Mouse (Mus musculus): Measurements from ENCODE around the gene Ubash3b. TPM values are rescaled to one million over a fixed set of nuclear protein-coding genes. Genes with fewer than 3 reads are reported as not detected.
A peak's percentile ranks its signal among the peaks of the same experiment; 100 is the strongest.

Gene Ubash3b
- total RNA-seq, 2 experiments from 2014 or later = 26.7 to 27.0 TPM

- Histone ChIP-seq H3K4me3 (no peak overlapping the region), H3K27ac (no peak overlapping the region)
- no peak for TF ChIP-seq CTCF (conservative IDR thresholded peaks at IDR 0.05)
- no peak for DNase-seq (ENCODE audit: low spot score in 2 of 2)
These were observed 23.8 kb upstream of the Ubash3b start for GRCm38 (mm10) chr9:41185331-41185730.

DNA sequence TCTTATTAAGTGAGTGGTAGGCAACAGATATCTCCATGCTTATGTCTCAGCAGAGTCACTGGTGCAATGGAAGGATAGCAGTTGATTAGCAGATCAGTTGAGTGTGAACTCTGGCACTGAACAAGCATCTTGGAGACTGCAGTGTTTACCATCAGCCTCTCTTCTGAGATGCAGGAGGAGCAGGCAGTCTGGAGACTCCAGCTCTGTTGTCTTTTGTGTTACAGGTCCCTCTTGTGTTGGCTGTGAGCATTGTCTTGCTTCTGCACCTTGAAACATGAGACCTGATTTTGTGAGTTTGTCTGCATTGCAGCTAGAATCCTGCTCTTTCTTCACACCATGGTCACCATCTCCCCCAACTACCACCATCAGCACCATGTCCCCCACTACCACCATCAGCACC, 21.1 kb upstream of the Ubash3b start:
- Histone ChIP-seq H3K4me3 (no peak overlapping the region), H3K27ac (peak overlapping the region; percentile 68)
- peak; percentile 46 to 72 for DNase-seq (ENCODE audit: low spot score in 2 of 2)
- peak; percentile 87 for TF ChIP-seq CTCF (conservative IDR thresholded peaks at IDR 0.05)

DNA sequence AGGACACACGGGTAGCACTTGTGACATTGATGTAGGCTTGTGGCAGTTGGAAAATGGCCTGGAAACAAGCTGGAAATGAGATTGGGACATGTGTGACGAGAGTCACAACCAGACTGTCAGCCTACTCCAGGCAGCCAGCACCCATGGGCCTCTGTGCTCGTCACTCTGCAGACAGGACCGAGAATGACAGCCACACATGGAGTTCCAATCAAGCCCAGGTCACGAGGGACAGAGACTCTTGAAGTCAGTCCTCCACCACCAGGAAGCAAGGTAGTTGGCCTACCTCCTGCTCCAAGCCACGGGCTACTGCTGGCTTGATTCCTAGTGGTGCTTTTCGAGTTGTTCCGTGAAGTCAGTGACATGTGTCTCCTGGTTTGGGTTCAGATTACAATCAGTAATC, 20.3 kb upstream of the Ubash3b start:
- DNase-seq (ENCODE audit: low spot score in 2 of 2) = no peak
- no peak for TF ChIP-seq CTCF (conservative IDR thresholded peaks at IDR 0.05)
- Histone ChIP-seq H3K27ac (peak overlapping the region; percentile 68), H3K4me3 (no peak overlapping the region)

DNA sequence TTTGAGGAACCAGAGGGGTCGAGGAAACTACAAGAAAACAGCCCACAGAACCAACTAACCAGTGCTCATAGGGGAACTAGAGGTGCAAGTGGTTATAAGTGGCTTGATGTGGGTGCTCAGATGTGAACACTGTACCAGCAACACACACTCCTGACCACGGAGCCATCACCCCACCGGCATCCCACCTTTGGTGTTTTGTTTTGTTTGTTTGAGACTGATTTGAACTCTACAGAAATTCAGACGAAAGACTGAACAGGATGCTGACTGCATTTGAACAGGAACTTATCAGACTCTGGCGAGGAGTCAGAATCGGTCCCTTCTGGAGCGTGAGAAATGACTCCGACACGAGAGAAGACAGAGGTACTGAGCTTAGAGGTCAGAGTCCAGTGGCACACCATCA, 19.9 kb upstream of the Ubash3b start:
- H3K4me3 ChIP-seq = no peak overlapping the region
- DNase-seq (ENCODE audit: low spot score in 2 of 2) = no peak
- TF ChIP-seq CTCF (conservative IDR thresholded peaks at IDR 0.05) = no peak
- H3K27ac ChIP-seq = peak overlapping the region; percentile 68

DNA sequence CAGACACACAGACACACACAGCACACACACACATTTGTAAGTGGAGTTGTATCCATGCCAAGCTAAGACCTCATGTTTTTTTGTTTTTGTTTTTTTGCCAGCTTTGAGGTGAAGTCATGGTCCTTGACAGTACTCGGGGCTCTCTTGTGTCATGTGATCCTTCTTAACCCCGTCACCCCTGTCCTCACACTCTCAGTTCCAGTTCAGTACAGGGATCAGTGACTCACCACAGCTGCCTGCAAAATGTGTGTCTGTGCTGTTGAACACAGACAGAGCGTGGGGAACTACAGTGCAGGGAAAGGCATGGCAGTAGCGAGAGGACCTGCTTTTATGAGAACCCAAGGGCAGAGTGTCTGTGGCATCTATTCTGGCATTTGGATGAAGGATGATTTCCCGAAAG, 17.6 kb upstream of the Ubash3b start:
- DNase-seq (ENCODE audit: low spot score in 2 of 2) = no peak
- no peak for TF ChIP-seq CTCF (conservative IDR thresholded peaks at IDR 0.05)
- no peak overlapping the region for H3K27ac ChIP-seq

DNA sequence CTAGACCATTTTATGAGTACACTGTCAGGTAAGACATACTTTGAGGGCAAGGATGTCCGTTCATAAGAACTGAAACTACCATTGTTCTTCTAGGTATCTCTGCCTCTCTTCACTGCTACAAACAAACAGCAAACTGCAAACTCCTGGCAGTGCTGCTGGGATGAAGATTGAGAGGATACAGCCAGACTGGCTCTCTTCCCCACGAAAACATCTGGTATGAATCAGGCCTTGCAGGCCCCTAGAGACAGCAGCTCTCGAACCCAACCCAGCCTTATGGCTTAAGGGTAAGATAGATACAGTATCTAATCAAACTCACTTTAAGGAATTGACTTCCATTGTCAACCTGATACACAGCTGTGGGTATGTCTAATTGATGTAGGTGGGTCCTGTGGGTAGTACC, 11.7 kb upstream of the Ubash3b start:
- H3K27ac ChIP-seq = no peak overlapping the region
- TF ChIP-seq CTCF (conservative IDR thresholded peaks at IDR 0.05) = no peak
- DNase-seq (ENCODE audit: low spot score in 2 of 2) = no peak
- no peak overlapping the region for H3K4me3 ChIP-seq

More for the DNA sequence above, 17.6 kb upstream of the Ubash3b start:
- no peak overlapping the region for H3K4me3 ChIP-seq

DNA sequence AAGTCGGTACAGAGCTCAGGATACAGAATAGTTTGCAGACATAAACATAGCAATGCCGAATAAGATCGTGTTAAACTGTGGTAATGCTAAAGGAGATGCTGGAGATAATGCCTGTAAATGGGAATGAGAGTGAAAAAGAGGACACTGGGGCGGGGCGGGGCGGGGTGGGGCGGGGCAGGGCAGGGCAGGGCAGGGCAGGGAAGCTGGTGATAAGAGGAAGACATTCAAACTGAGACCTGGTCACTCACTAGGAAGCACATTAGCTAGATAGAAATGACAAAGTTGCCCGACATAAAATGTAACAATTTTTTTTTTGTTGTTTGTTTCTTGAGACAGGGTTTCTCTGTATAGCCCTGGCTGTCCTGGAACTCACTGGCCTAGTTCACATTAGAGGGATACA, 10.9 kb upstream of the Ubash3b start:
- no peak overlapping the region for H3K4me3 ChIP-seq
- no peak for DNase-seq (ENCODE audit: low spot score in 2 of 2)
- no peak for TF ChIP-seq CTCF (conservative IDR thresholded peaks at IDR 0.05)
- no peak overlapping the region for H3K27ac ChIP-seq

DNA sequence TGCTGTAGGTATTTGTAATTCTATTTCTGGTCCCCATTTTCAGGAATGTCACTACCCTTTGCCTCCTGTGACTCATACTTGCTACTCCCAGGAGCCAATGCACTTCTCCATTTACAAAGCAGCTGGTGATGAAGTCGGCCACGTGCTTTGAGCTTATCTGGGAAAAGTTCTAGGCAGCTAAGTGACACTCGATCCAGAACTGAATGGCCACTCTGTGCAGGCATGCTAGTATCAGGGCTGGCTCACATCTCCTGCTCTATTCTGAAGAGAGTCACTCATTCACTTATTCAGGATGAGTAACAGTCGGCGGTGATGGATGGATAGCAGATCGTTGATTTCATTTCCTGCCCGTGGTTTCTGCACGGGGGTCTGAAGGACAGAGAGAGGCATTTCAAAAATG, 8.5 kb upstream of the Ubash3b start:
- DNase-seq (ENCODE audit: low spot score in 2 of 2) = no peak
- no peak overlapping the region for H3K27ac ChIP-seq
- TF ChIP-seq CTCF (conservative IDR thresholded peaks at IDR 0.05) = no peak
- H3K4me3 ChIP-seq = no peak overlapping the region

- no peak for DNase-seq (ENCODE audit: low spot score in 2 of 2)
- TF ChIP-seq CTCF (conservative IDR thresholded peaks at IDR 0.05) = no peak
- H3K4me3 ChIP-seq = no peak overlapping the region
- H3K27ac ChIP-seq = no peak overlapping the region
These were observed 7.2 kb upstream of the Ubash3b start for GRCm38 (mm10) chr9:41168656-41169055.

DNA sequence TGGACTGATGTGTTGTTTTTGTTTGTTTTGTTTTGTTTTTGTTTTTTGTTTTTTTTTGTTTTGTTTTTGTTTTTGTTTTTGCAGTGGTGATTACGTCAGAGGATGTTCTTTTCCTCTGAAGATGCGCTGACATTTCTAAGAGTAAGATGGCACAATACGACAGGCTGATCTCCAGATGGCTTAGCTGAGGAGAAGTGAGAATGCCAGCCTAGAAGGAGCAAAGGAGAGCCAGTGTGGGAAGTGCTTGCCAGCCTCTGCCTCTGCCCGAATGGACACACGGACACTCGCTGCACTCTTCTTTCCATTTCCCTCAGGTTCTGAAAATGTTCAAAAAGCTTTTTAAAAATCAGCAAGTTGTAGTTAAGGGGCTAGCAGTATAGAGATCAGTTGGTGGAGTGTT, 6.7 kb upstream of the Ubash3b start:
- TF ChIP-seq CTCF (conservative IDR thresholded peaks at IDR 0.05) = no peak
- no peak for DNase-seq (ENCODE audit: low spot score in 2 of 2)
- Histone ChIP-seq H3K27ac (no peak overlapping the region), H3K4me3 (no peak overlapping the region)

DNA sequence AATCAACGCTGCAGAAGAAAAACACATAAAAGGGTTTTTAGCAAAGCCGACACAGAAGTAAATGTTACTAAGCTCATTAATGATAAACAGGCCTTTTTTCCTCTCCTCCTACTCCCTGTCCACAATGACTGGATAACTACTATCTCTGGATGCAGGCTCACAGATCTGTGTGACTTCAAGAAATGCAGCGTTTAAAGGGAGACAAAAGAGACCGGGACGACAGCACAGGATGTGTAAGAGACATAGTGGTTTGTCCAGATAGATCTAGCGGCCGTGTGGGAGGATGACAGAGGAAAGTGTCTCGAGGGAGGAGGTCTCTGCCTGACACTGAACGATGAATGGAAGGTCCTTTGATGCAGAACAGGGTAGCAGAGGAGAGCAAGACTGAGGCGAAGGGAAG, 5.4 kb upstream of the Ubash3b start:
- no peak overlapping the region for H3K4me3 ChIP-seq
- no peak for TF ChIP-seq CTCF (conservative IDR thresholded peaks at IDR 0.05)
- DNase-seq (ENCODE audit: low spot score in 2 of 2) = no peak
- no peak overlapping the region for H3K27ac ChIP-seq

GRCm38 (mm10) chr9:41162363-41162762, 866 bp upstream of the Ubash3b start:
- DNase-seq (ENCODE audit: low spot score in 2 of 2) = no peak
- H3K4me3 ChIP-seq = no peak overlapping the region
- 0 out of 2 replicates have a peak, but pooled peaks have one; percentile 12 for TF ChIP-seq CTCF (conservative IDR thresholded peaks at IDR 0.05)
- H3K27ac ChIP-seq = no peak overlapping the region

GRCm38 (mm10) chr9:41160536-41161176, 841 bp downstream of the Ubash3b start:
- no peak overlapping the region for H3K4me3 ChIP-seq
- TF ChIP-seq CTCF (conservative IDR thresholded peaks at IDR 0.05) = no peak
- DNase-seq (ENCODE audit: low spot score in 2 of 2) = no peak
- peak overlapping the region; percentile 78 for H3K27ac ChIP-seq

DNA sequence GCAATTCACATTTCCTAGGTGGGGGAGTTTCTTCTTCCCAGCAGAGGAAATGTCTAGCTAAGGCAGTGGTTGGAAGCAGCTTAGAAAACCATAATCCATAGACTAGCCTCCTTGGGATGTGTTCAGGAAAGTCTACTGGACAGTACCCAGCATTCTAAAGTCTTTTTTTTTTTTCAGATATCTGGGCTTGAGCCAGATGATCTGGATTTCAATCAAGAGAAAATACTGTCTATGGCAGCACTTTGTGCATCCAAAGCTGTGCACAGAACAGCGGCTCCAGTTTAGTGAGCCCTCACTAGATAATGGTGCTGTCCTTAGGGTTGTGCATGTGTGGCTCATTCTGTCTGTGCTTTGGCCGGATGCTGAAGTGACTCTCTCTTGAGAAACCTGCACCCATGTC, 2.3 kb downstream of the Ubash3b start:
- 0 out of 2 replicates have a peak overlapping the region, but pooled peaks have one; percentile 28 for H3K27ac ChIP-seq
- DNase-seq (ENCODE audit: low spot score in 2 of 2) = no peak
- no peak for TF ChIP-seq CTCF (conservative IDR thresholded peaks at IDR 0.05)
- no peak overlapping the region for H3K4me3 ChIP-seq

All from layer of hippocampus, adult 2 months (tissue).